Mouse (Mus musculus): Measurements from ENCODE around the gene Abcb11. TPM values are rescaled to one million over a fixed set of nuclear protein-coding genes. Genes with fewer than 3 reads are reported as not detected.
A peak's percentile ranks its signal among the peaks of the same experiment; 100 is the strongest.

The Abcb11 gene
- polyA plus RNA-seq, 1 experiment from 2014 or later, result 0.03 TPM

DNA sequence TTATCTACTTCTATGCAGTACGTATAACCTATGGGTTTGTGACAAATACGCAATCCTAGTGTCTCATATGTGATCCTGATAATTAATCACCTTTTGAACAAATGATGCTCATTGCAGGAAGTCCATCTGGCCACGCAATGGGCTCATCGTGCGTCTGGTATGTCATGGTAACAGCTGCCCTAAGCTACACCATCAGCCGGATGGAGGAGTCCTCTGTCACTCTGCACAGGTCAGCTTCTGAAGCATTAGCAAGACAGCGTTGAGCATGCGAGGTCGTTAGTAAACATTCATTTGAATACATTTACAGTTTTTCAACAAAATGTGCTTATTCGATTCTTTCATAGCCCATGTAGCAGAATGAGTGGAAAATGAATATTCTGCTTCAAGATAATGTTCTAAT is 119.6 kb downstream of the Abcb11 start:
- no peak for ATAC-seq

DNA sequence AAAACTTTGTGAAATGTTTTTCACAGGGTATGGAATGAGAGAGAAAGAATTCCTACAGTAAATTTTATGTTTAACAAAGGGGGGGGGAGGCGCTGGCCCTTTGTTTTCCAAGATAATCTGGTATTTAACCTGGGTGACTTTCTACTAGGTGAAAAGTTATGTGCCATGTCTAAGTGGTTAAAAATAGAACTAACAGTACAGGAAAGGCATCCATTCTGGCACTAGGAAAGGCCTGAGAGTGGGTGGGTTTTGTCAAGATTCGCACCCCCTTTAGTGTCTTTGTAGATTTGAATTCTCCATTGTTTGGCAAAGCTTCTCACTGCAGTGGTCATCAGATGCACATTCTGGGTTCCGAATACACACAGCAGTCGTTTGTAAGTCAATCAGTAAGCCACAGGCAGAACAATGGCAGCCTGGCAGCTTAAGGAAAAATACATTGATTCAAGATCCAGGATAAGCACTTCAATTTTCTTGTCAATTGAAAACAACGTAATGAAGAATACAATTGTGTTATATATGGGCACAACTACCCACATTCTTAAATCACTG is 120.5 kb downstream of the Abcb11 start:
- TF ChIP-seq CTCF (IDR thresholded peaks at IDR 0.05), result no peak
- in situ Hi-C loops (cut with MboI; ENCODE audit: low pct_unique_long_range_greater_than_20kb), result no loop called here

More for the DNA sequence above, 119.6 kb downstream of the Abcb11 start:
- POLR2A ChIA-PET, result no interaction called here
- CTCF ChIA-PET, result no interaction called here
- no peak for TF ChIP-seq CTCF (IDR thresholded peaks at IDR 0.05)
- no peak for DNase-seq (ENCODE audit: low read depth, low spot score)
- in situ Hi-C loops (cut with MboI; ENCODE audit: low pct_unique_long_range_greater_than_20kb), result no loop called here
- H3K27me3 ChIP-seq, result peaks cover 6% of the 10 kb centered on the region

DNA sequence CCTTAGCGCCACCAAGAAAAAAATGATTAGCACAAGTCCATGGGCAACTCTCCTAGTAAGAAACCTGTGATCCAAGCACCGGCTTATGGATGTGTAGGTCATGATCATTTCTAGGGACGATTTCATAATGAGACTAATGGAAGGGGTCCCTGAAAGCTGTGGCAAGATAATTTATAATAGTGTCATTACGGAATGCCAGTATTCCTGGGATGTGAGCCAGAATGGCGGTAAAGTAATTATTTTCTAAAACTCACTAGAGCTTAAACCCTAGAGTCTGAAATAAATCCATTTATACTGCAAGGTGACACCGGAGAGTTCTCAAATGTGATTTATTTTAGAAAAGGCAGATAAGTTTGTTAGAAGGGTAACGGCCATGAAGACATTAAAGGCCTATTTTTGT is 127.2 kb downstream of the Abcb11 start:
- ChIA-PET CTCF (no interaction called here), POLR2A (no interaction called here)
- DNase-seq (ENCODE audit: low read depth, low spot score) (peak; percentile 72), ATAC-seq (peak; percentile 44)
- in situ Hi-C loops (cut with MboI; ENCODE audit: low pct_unique_long_range_greater_than_20kb), result no loop called here
- TF ChIP-seq CTCF (IDR thresholded peaks at IDR 0.05), result no peak
- H3K27me3 ChIP-seq, result no peaks in the 10 kb centered on the region

More for the DNA sequence above, 120.5 kb downstream of the Abcb11 start:
- no peak for ATAC-seq
- ChIA-PET CTCF (no interaction called here), POLR2A (no interaction called here)
- no peak for DNase-seq (ENCODE audit: low read depth, low spot score)
- peaks cover 6% of the 10 kb centered on the region for H3K27me3 ChIP-seq

DNA sequence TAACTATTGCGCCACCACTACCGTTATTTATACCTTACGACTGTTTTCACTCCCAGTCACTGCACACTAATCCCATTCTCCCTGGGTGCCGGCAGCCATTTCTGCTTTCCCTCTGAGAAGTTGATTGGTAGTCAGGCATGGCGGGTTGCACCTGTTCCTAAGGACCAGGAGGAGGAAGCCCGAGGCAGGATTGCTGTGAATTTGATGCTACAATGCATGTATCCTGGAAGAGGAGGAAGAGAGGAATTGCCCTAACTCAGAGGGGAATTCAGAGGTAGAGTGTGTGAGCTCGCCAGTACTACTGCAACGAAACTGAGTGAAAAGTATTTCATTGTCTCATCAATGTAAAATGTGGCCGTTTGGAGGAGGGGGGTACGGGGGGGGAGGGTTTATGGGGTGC is 129.8 kb downstream of the Abcb11 start:
- DNase-seq (ENCODE audit: low read depth, low spot score) (no peak), ATAC-seq (no peak)
- ChIA-PET POLR2A (no interaction called here), CTCF (no interaction called here)
- H3K27me3 ChIP-seq, result no peaks in the 10 kb centered on the region
- TF ChIP-seq CTCF (IDR thresholded peaks at IDR 0.05), result no peak
- in situ Hi-C loops (cut with MboI; ENCODE audit: low pct_unique_long_range_greater_than_20kb), result no loop called here

DNA sequence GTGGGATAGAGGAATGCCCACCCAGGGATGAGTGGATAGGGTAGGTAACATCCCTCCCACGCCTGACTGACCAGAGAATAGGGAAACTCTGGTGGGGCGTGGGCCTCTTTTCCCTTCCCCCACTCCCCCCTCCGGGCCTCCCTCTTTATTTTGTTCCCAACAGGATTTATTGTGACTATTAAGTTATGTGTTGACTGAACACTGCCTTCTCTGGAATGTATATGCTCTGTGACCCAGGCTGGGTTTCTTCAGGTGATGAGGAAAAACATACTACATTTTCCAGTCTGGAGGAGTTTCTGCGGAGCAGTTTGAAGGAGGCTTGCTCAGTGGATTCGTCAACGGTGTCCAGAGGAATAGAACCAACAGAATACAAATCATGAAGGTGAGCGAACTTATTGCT is 131.6 kb downstream of the Abcb11 start, which contains the start of gene G6pc2:
G6pc2 (plus strand) TSS at position 301 of the 400 bp plus-strand sequence.
- no peak for DNase-seq (ENCODE audit: low read depth, low spot score)
- no peaks in the 10 kb centered on the region for H3K27me3 ChIP-seq
- in situ Hi-C loops (cut with MboI; ENCODE audit: low pct_unique_long_range_greater_than_20kb), result no loop called here
- ATAC-seq, result no peak
- CTCF ChIA-PET, result no interaction called here
- POLR2A ChIA-PET, result no interaction called here
- no peak for TF ChIP-seq CTCF (IDR thresholded peaks at IDR 0.05)

- CTCF ChIA-PET, result no interaction called here
- in situ Hi-C loops (cut with MboI; ENCODE audit: low pct_unique_long_range_greater_than_20kb), result no loop called here
- POLR2A ChIA-PET, result no interaction called here
- no peak for TF ChIP-seq CTCF (IDR thresholded peaks at IDR 0.05)
- H3K27me3 ChIP-seq, result no peaks in the 10 kb centered on the region
- DNase-seq (ENCODE audit: low read depth, low spot score), result no peak
- no peak for ATAC-seq
Measured at GRCm38 (mm10) chr2:69209684-69210083, 132.7 kb downstream of the Abcb11 start.

DNA sequence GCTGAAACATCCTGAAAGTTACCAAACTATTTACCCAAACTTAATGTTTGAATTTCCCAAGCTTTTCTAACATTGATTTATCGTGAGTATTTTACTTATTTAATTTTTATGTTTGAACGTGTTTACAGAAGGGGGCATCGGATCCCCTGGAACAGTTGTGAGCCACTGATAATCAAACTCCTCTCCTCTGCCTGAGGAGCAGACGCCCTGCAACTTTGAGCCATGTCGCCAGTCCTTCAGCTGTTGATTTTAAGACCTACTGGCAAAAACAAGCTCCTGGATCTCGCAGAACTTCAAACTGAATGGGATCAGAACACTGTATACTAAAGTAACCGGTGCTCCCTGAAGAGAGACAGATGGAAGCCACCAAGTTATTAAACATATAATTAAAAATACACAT is 135.9 kb downstream of the Abcb11 start:
- in situ Hi-C loops (cut with MboI; ENCODE audit: low pct_unique_long_range_greater_than_20kb), result no loop called here
- no peak for DNase-seq (ENCODE audit: low read depth, low spot score)
- ATAC-seq, result no peak
- POLR2A ChIA-PET, result no interaction called here
- CTCF ChIA-PET, result no interaction called here
- no peak for TF ChIP-seq CTCF (IDR thresholded peaks at IDR 0.05)
- H3K27me3 ChIP-seq, result no peaks in the 10 kb centered on the region

DNA sequence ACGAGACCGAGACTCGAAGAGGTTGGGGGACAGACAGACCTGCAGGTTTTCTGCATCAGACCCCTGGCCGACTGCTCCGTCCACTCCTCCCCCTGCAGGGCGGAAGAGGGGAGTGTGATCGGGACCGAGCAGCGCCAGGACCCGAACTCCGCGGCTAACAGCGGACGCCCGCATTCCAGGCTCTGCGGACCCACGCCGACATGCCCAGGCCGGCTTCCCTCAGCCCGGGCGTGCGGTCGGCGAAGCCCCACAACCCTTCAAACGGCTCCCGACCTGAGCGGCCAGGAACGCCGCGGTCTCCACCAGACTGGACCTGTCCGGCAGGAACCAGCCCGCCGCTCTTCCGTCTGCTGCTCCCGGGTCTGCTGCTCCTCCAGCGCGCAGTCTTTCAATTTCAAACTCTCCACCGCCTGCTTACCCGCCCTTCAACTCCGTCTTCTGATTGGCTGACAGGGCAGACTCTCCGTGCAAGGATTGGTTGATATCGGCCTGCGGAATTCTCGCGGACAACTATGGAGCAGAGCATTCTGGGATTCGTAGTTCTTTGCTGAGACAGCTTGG is 136.5 kb downstream of the Abcb11 start, which contains the start of gene Spc25:
Spc25 (minus strand) TSS at position 404 of the 561 bp plus-strand sequence.
- no peaks in the 10 kb centered on the region for H3K27me3 ChIP-seq
- in situ Hi-C loops (cut with MboI; ENCODE audit: low pct_unique_long_range_greater_than_20kb), result no loop called here
- ATAC-seq (peak; percentile 96), DNase-seq (ENCODE audit: low read depth, low spot score) (peak; percentile 83)
- ChIA-PET CTCF (no interaction called here), POLR2A (no interaction called here)
- no peak for TF ChIP-seq CTCF (IDR thresholded peaks at IDR 0.05)

DNA sequence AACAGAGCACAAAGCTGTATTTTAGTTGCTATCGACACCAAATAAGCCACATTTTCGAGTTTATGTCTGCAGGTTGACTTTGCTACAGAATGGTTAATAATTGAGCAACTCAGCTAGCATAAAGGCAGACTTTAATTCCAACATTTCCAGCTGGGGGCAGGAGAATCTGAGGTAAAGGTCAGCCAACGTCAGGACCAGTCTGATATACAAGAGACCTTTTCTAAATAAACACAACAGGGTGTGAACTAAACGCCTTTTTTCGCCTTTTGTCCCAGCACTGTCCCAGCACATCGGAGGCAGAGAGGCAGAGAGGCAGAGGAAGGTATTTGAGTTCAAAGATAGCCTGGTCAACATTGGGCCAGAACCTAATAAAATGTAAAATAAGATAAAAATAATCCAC is 137.2 kb downstream of the Abcb11 start:
- ATAC-seq (no peak), DNase-seq (ENCODE audit: low read depth, low spot score) (no peak)
- no peaks in the 10 kb centered on the region for H3K27me3 ChIP-seq
- no peak for TF ChIP-seq CTCF (IDR thresholded peaks at IDR 0.05)
- POLR2A ChIA-PET, result no interaction called here
- in situ Hi-C loops (cut with MboI; ENCODE audit: low pct_unique_long_range_greater_than_20kb), result no loop called here
- CTCF ChIA-PET, result interaction anchor here (1.8 kb wide), 1 partner anchor 14 kb away, joined by 5 read pairs; no protein-coding TSS in a partner anchor

DNA sequence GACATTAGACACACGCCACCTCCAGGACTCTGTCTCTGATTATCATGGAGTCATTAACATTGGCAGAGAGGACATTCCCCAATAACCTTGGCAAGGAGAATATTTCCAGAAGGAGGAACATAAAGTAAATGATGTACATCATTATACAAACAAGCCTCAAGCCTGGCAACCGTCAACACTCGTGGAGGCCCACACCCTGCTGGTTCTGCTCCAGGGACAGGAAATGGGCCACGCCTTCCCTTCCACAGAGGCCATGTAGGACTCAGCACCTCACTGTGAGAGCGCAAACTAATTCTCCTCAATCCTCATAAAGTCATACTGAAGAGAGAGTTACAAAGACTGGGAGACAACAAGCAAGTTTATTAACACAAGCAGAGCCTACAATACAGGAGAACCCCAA is 148.9 kb downstream of the Abcb11 start:
- in situ Hi-C loops (cut with MboI; ENCODE audit: low pct_unique_long_range_greater_than_20kb), result no loop called here
- no peak for TF ChIP-seq CTCF (IDR thresholded peaks at IDR 0.05)
- CTCF ChIA-PET, result interaction anchor here (1.2 to 2.2 kb wide), 2 partner anchors 9 to 13 kb away, joined by 3 to 7 read pairs; no protein-coding TSS in a partner anchor
- DNase-seq (ENCODE audit: low read depth, low spot score) (no peak), ATAC-seq (no peak)
- no peaks in the 10 kb centered on the region for H3K27me3 ChIP-seq
- POLR2A ChIA-PET, result no interaction called here

DNA sequence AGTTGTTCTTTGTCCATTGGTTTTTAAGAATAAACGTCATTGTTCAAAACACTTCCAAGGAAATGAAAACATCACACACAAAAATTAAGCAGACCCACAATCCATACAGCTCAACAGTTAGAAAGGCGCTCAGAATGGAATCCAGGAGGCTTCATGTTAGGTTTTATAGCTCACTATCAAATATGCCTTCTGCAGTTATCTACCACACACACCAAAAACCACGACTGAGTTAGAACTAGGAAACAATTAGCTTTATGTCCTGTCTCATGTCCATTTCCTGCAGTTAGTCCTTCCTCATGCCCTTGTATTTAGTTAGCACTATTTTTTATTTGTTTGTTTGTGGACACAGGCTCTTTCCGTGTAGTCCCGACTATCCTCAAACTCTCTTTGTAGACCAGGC is 151.4 kb downstream of the Abcb11 start:
- POLR2A ChIA-PET, result interaction anchor here (0.7 to 1.0 kb wide), 2 partner anchors 16 to 21 kb away, joined by 3 read pairs; no protein-coding TSS in a partner anchor
- no peak for ATAC-seq
- no peak for TF ChIP-seq CTCF (IDR thresholded peaks at IDR 0.05)
- H3K27me3 ChIP-seq, result no peaks in the 10 kb centered on the region
- CTCF ChIA-PET, result interaction anchor here (0.6 to 1.6 kb wide), 3 partner anchors 12 to 53 kb away, joined by 4 to 5 read pairs (median 4); no protein-coding TSS in a partner anchor
- DNase-seq (ENCODE audit: low read depth, low spot score), result no peak
- in situ Hi-C loops (cut with MboI; ENCODE audit: low pct_unique_long_range_greater_than_20kb), result no loop called here
